Mouse (Mus musculus): ENCODE data around the gene Fam81a. TPM values are rescaled to one million over a fixed set of nuclear protein-coding genes. Genes with fewer than 3 reads are reported as not detected.

Fam81a gene
- polyA plus RNA-seq, 1 experiment from 2014 or later: 4.8 TPM

DNA sequence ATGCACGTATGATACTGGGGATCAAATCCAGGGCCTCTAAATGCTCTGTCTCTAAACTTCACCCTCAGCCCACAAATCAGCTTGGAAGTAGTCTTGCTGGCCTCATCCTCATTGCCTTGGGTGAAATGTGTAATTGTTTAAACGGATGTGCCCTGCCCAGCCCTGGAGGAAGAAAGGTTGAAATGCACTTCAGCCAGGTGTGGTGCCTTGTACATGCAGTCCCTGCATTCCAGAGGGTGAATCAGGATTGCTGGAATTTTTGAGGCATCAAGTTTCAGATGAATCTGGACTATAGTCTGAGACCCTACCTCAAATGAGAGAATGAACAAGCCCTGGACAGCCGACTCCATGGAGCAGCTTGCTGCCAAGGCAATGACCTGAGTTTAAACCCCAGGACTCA lies 94.5 kb downstream of the Fam81a start:
- H3K9me3 ChIP-seq (ENCODE audit: low read length): no peaks in the 10 kb centered on the region
- H3K27me3 ChIP-seq (replicated peaks; ENCODE audit: insufficient read depth, low read length): no peaks in the 10 kb centered on the region
- no peak overlapping the region for H3K4me3 ChIP-seq (ENCODE audit: low read depth, low read length)
- no peak overlapping the region for H3K4me2 ChIP-seq (replicated peaks; ENCODE audit: low read depth, low read length)
- DNase-seq (ENCODE audit: low spot score) (peak; percentile 22), ATAC-seq (no peak)
- no peaks in the 10 kb centered on the region for H3K4me1 ChIP-seq (ENCODE audit: insufficient read depth, low read depth, low read length)
- no peak for TF ChIP-seq CTCF (IDR thresholded peaks at IDR 0.05)
- TF ChIP-seq EP300 (IDR thresholded peaks at IDR 0.05): peak; percentile 26; the same call in 1 of the 2 replicates
- H3K36me3 ChIP-seq (ENCODE audit: insufficient read depth, low read length): no peaks in the 10 kb centered on the region
- H3K27ac ChIP-seq (ENCODE audit: low read length): no peak overlapping the region
- 47% methylated on average over 3 of the region's 3 CpGs for WGBS
- no peak overlapping the region for H3K9ac ChIP-seq (replicated peaks; ENCODE audit: low read depth)

DNA sequence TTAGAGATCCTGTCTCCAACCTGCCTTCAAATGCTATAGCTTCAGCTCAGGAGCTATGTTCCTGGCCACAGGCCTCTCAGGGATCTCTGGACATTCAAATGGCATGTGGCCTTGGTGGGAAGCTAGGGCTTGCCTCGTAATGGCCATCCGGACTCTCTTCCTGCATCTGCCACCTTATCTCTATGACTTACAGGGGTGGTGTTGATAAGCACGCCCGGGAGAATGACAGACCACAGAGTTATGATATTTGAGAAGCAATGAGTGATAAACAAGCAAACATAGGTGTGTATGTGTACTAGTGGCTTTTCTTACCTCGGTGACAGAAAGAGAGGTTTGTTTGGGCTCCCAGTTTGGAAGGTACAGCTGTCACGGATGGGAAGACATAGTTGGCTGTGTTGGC lies 96.1 kb downstream of the Fam81a start:
- H3K4me3 ChIP-seq (ENCODE audit: low read depth, low read length): no peak overlapping the region
- WGBS: 68% methylated on average over 6 of the region's 6 CpGs
- TF ChIP-seq EP300 (IDR thresholded peaks at IDR 0.05): no peak
- TF ChIP-seq CTCF (IDR thresholded peaks at IDR 0.05): no peak
- H3K36me3 ChIP-seq (ENCODE audit: insufficient read depth, low read length): no peaks in the 10 kb centered on the region
- no peak overlapping the region for H3K4me2 ChIP-seq (replicated peaks; ENCODE audit: low read depth, low read length)
- DNase-seq (ENCODE audit: low spot score) (no peak), ATAC-seq (no peak)
- H3K9me3 ChIP-seq (ENCODE audit: low read length): no peaks in the 10 kb centered on the region
- no peak overlapping the region for H3K9ac ChIP-seq (replicated peaks; ENCODE audit: low read depth)
- H3K4me1 ChIP-seq (ENCODE audit: insufficient read depth, low read depth, low read length): no peaks in the 10 kb centered on the region
- no peaks in the 10 kb centered on the region for H3K27me3 ChIP-seq (replicated peaks; ENCODE audit: insufficient read depth, low read length)
- H3K27ac ChIP-seq (ENCODE audit: low read length): no peak overlapping the region

DNA sequence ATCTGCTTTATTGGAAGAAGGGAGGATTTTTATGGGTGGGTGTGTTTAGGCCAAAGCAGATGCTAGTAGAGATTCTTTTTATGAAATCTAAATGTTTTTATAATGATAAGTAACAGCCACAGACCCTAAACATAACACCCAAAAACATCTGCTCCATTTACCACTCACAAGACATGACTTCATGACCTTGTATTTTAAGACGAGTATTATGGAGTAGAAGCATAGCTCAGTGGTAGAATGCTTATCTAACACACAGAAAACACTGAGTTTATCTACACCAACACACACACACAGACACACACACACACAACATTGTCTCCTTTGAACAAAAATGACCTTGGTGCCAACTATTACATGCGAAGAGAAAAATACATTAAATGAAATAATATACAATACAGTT lies 97.5 kb downstream of the Fam81a start:
- 48% methylated on average over 2 of the region's 2 CpGs for WGBS
- ATAC-seq (no peak), DNase-seq (ENCODE audit: low spot score) (no peak)
- no peak overlapping the region for H3K27ac ChIP-seq (ENCODE audit: low read length)
- H3K9me3 ChIP-seq (ENCODE audit: low read length): no peaks in the 10 kb centered on the region
- TF ChIP-seq CTCF (IDR thresholded peaks at IDR 0.05) (no peak), EP300 (IDR thresholded peaks at IDR 0.05) (no peak)
- H3K4me3 ChIP-seq (ENCODE audit: low read depth, low read length): no peak overlapping the region
- no peak overlapping the region for H3K9ac ChIP-seq (replicated peaks; ENCODE audit: low read depth)
- no peaks in the 10 kb centered on the region for H3K4me1 ChIP-seq (ENCODE audit: insufficient read depth, low read depth, low read length)
- H3K27me3 ChIP-seq (replicated peaks; ENCODE audit: insufficient read depth, low read length): no peaks in the 10 kb centered on the region
- no peak overlapping the region for H3K4me2 ChIP-seq (replicated peaks; ENCODE audit: low read depth, low read length)
- H3K36me3 ChIP-seq (ENCODE audit: insufficient read depth, low read length): no peaks in the 10 kb centered on the region

DNA sequence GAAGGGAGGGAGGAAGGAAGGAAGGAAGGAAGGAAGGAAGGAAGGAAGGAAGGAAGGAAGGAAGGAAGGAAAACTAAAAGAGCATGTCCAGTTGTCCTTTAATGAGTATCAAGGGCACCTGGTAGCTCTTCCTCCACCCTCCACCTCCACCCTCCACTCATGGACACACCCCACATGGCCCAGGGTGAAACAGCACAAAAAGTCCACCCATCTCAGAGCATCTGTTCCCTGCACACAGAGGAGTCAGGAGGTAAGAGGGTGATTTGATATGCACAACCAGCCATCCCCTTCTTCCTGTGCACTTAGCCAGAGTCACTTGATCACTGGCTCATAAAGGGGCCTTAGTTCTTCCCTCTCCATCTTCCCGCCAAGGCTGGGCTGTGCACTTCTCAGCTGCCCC lies 99.4 kb downstream of the Fam81a start:
- H3K4me2 ChIP-seq (replicated peaks; ENCODE audit: low read depth, low read length): no peak overlapping the region
- H3K27me3 ChIP-seq (replicated peaks; ENCODE audit: insufficient read depth, low read length): no peaks in the 10 kb centered on the region
- DNase-seq (ENCODE audit: low spot score) (no peak), ATAC-seq (no peak)
- no peak overlapping the region for H3K4me3 ChIP-seq (ENCODE audit: low read depth, low read length)
- TF ChIP-seq CTCF (IDR thresholded peaks at IDR 0.05) (no peak), EP300 (IDR thresholded peaks at IDR 0.05) (no peak)
- H3K27ac ChIP-seq (ENCODE audit: low read length): no peak overlapping the region
- H3K9me3 ChIP-seq (ENCODE audit: low read length): no peaks in the 10 kb centered on the region
- no peak overlapping the region for H3K9ac ChIP-seq (replicated peaks; ENCODE audit: low read depth)
- H3K36me3 ChIP-seq (ENCODE audit: insufficient read depth, low read length): no peaks in the 10 kb centered on the region
- no peaks in the 10 kb centered on the region for H3K4me1 ChIP-seq (ENCODE audit: insufficient read depth, low read depth, low read length)
- 75% methylated on average over 1 of the region's 1 CpGs for WGBS

DNA sequence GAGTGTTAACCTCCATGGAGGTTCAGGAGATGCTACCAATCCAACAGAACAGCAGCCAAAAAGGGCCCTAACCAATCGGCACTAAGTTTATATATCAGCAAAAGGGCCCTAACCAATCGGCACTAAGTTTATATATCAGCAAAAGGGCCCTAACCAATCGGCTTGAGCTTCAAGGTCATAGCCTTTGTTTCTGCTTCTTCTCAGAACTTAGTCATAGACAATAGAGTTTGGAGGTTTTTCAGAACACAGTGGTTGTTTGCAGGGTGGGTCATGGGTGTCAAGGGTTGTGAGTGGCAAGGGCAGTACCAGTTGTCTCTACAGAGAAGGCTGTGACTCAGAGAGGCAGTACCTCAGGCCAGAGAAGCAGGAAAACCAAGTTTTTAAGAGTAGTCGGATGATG lies 100.2 kb downstream of the Fam81a start:
- H3K4me3 ChIP-seq (ENCODE audit: low read depth, low read length): no peak overlapping the region
- no peak overlapping the region for H3K27ac ChIP-seq (ENCODE audit: low read length)
- 86% methylated on average over 4 of the region's 4 CpGs for WGBS
- no peak overlapping the region for H3K9ac ChIP-seq (replicated peaks; ENCODE audit: low read depth)
- no peak for TF ChIP-seq CTCF (IDR thresholded peaks at IDR 0.05)
- no peak for TF ChIP-seq EP300 (IDR thresholded peaks at IDR 0.05)
- no peaks in the 10 kb centered on the region for H3K36me3 ChIP-seq (ENCODE audit: insufficient read depth, low read length)
- no peak overlapping the region for H3K4me2 ChIP-seq (replicated peaks; ENCODE audit: low read depth, low read length)
- no peaks in the 10 kb centered on the region for H3K27me3 ChIP-seq (replicated peaks; ENCODE audit: insufficient read depth, low read length)
- ATAC-seq (no peak), DNase-seq (ENCODE audit: low spot score) (no peak)
- no peaks in the 10 kb centered on the region for H3K9me3 ChIP-seq (ENCODE audit: low read length)
- no peaks in the 10 kb centered on the region for H3K4me1 ChIP-seq (ENCODE audit: insufficient read depth, low read depth, low read length)

DNA sequence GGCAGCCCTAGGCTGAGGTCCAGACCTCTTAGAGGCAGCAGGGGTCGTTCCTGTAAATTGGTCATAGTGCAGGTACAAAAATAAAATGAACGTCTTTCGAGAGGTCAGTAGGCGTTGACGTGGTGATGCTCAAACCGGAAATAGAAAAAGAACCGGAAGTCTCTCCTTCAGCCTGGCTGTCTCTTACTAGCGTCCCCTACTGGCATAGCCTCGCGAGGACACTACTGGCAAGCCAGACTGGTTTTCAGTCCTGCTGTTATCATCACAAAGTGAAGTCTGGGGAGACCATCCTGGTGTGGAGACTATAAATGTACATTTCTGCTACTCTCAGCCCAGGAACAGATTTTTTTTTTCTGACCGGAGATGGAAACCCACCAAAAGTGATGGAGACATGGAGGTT lies 101.8 kb downstream of the Fam81a start:
- no peak for DNase-seq (ENCODE audit: low spot score)
- no peaks in the 10 kb centered on the region for H3K27me3 ChIP-seq (replicated peaks; ENCODE audit: insufficient read depth, low read length)
- H3K4me1 ChIP-seq (ENCODE audit: insufficient read depth, low read depth, low read length): no peaks in the 10 kb centered on the region
- ATAC-seq: no peak
- H3K36me3 ChIP-seq (ENCODE audit: insufficient read depth, low read length): no peaks in the 10 kb centered on the region
- no peak overlapping the region for H3K4me2 ChIP-seq (replicated peaks; ENCODE audit: low read depth, low read length)
- TF ChIP-seq CTCF (IDR thresholded peaks at IDR 0.05) (peak; percentile 13), EP300 (IDR thresholded peaks at IDR 0.05) (no peak)
- no peak overlapping the region for H3K27ac ChIP-seq (ENCODE audit: low read length)
- no peaks in the 10 kb centered on the region for H3K9me3 ChIP-seq (ENCODE audit: low read length)
- no peak overlapping the region for H3K4me3 ChIP-seq (ENCODE audit: low read depth, low read length)
- H3K9ac ChIP-seq (replicated peaks; ENCODE audit: low read depth): no peak overlapping the region
- WGBS: 83% methylated on average over 11 of the region's 11 CpGs
